Mouse (Mus musculus) embryonic facial prominence, embryonic 14.5 days (tissue): ENCODE measurements around the gene Spp2. TPM values are rescaled to one million over a fixed set of nuclear protein-coding genes. Genes with fewer than 3 reads are reported as not detected.

Experiments used
- ATAC-seq: fragments of 200-750 bp; cut with Nextera tagmentation; 2 replicates; pipeline ENCODE4 v1.8.0; 2017; ENCODE audit warnings: low read depth, moderate number of reproducible peaks, moderate TSS enrichment
- DNase-seq: peaks from one replicate; pipeline ENCODE4 v3.0.0-alpha.2; 2015; ENCODE audit warnings: low spot score
- H3K27ac ChIP-seq: fragments of 300-500 bp; sonication (generic); replicated peaks from 2 replicates; pipeline ENCODE4 v1.5.1; 2014; ENCODE audit warnings: low read depth, mild to moderate bottlenecking, low read length, moderate library complexity
- H3K27me3 ChIP-seq: fragments of 300-500 bp; sonication (generic); replicated peaks from 2 replicates; pipeline ENCODE4 v1.6.1; 2014; ENCODE audit warnings: low read length; ENCODE audit not compliant: control insufficient read depth, insufficient read depth
- H3K36me3 ChIP-seq: fragments of 300-500 bp; sonication (generic); 2 replicates; pipeline ENCODE4 v1.6.1; 2014; ENCODE audit warnings: low read length, mixed read lengths; ENCODE audit not compliant: control insufficient read depth, insufficient read depth
- H3K4me1 ChIP-seq: fragments of 300-500 bp; sonication (generic); 2 replicates; pipeline ENCODE4 v1.6.1; 2014; ENCODE audit warnings: antibody characterized with exemption, low read length; ENCODE audit not compliant: control insufficient read depth, insufficient read depth
- H3K4me2 ChIP-seq: fragments of 300-500 bp; sonication (generic); 2 replicates; pipeline ENCODE4 v1.6.1; 2014; ENCODE audit warnings: low read depth, mild to moderate bottlenecking, low read length, moderate library complexity, mixed read lengths
- H3K4me3 ChIP-seq: fragments of 300-500 bp; sonication (generic); 2 replicates; pipeline ENCODE4 v1.5.1; 2014; ENCODE audit warnings: low read depth, mild to moderate bottlenecking, low read length
- H3K9ac ChIP-seq: fragments of 300-500 bp; sonication (generic); 2 replicates; pipeline ENCODE4 v1.6.1; 2014; ENCODE audit warnings: low read depth, mild to moderate bottlenecking, low read length, moderate library complexity, mixed read lengths
- H3K9me3 ChIP-seq: fragments of 300-500 bp; sonication (generic); 2 replicates; pipeline ENCODE4 v1.6.1; 2016; ENCODE audit warnings: low read length; ENCODE audit not compliant: control insufficient read depth
- WGBS: fragments of 180-500 bp; shearing (Covaris S2); extraction: QIAGEN DNeasy Blood & Tissue Kit; methylation state at CpG from one replicate; pipeline ENCODE4 v1.1.7; 2014; 5-methylcytosine and 5-hydroxymethylcytosine counted together
- polyA plus RNA-seq: library from polyadenylated mRNA; unstranded; fragments of >200 nt; fragmentation: Nextera tagmentation; extraction: Ambion mirVana; gene quantifications from 2 replicates; pipeline ENCODE4 v1.2.1, GENCODE M21; 2014

Spp2 gene
- polyA plus RNA-seq, 1 experiment from 2014 or later: 0.18 TPM

DNA sequence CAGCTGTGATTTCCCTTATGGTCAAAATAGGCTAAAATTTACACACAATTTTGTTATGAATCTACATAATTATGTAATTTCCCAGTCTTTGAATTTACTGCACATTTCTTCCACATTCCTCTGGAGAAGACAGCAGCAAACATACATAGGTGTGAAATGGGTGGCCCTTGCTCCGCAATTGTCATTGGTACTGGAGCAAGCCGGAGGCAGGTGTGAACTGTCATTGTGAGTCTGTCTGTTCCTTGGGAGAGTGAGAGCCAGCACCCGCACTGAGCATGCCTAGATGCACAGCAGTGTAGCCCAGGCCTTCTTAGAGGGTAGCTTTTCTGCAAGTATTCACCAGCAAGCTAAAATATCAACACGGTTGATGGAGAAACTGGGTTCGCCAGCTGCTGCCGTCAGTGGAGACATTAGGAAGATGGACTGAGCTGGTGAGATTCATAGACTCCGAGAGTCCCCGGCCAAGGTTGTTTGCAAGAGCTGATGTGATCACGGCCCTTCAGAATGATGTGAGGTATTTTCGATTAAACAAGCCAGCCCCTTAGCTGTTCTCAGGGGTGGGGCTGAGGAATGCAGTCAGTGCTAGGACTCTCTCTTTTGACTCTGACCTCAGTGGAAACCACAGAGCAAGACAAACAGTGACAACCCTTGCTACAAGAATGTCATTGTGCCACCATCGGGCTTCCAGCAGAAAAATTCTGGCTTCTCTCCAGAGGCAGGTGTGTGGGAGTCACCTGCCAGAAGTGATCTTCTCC, 21.4 kb downstream of the Spp2 start:
- no peaks in the 10 kb centered on the region for H3K9me3 ChIP-seq
- DNase-seq: peak; percentile 41
- no peaks in the 10 kb centered on the region for H3K27me3 ChIP-seq
- no peak overlapping the region for H3K4me2 ChIP-seq
- H3K9ac ChIP-seq: no peak overlapping the region
- no peak overlapping the region for H3K4me3 ChIP-seq
- no peaks in the 10 kb centered on the region for H3K4me1 ChIP-seq
- 68% methylated on average over 11 of the region's 11 CpGs for WGBS
- no peak overlapping the region for H3K27ac ChIP-seq
- ATAC-seq: peak; percentile 48; the same call in 1 of the 2 replicates
- no peaks in the 10 kb centered on the region for H3K36me3 ChIP-seq

DNA sequence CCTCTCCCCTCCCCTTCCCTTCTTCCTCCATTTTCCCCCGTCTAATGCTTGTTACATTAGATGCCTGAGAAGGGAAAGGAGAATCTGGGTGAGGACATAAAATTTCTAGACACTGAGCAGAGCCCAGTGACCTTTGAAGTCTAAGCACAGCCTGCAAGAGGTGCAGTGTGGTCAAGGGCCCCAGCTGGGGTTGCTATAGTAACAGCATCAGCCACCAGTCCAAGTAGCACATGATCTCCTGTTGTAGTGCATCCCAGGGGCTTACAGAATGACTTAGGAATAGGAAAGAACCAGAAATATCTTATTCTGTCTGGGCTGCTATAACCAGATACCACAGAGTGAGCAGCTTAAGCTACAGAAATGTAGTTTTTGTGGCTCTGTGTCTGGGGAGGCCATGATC, 22.7 kb downstream of the Spp2 start:
- no peak for ATAC-seq
- Histone ChIP-seq H3K27me3 (no peaks in the 10 kb centered on the region), H3K9me3 (no peaks in the 10 kb centered on the region), H3K27ac (no peak overlapping the region), H3K9ac (no peak overlapping the region), H3K4me1 (no peaks in the 10 kb centered on the region), H3K36me3 (no peaks in the 10 kb centered on the region), H3K4me2 (no peak overlapping the region), H3K4me3 (no peak overlapping the region)
- no peak for DNase-seq
- 29% methylated on average over 1 of the region's 1 CpGs for WGBS

DNA sequence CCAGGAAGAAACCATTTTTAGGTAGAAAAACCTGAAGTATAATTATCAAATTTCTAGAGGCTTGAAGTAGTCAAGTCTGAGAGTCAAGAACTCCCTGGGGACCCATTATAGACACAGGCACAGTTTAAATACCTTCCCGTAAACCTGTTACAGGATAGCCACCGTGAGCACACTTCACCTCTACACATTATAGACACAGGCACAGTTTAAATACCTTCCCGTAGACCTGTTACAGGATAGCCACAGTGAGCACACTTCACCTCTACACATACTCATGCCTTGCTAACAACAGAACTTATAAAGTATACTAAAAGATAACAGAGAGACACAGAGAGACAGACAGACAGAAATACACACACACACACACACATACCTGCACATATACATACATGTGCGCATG, 24.5 kb downstream of the Spp2 start:
- no peak overlapping the region for H3K9ac ChIP-seq
- no peak overlapping the region for H3K4me2 ChIP-seq
- no peak overlapping the region for H3K27ac ChIP-seq
- 59% methylated on average over 4 of the region's 4 CpGs for WGBS
- no peak for ATAC-seq
- no peaks in the 10 kb centered on the region for H3K36me3 ChIP-seq
- H3K27me3 ChIP-seq: no peaks in the 10 kb centered on the region
- DNase-seq: no peak
- H3K9me3 ChIP-seq: no peaks in the 10 kb centered on the region
- H3K4me3 ChIP-seq: no peak overlapping the region
- no peaks in the 10 kb centered on the region for H3K4me1 ChIP-seq

DNA sequence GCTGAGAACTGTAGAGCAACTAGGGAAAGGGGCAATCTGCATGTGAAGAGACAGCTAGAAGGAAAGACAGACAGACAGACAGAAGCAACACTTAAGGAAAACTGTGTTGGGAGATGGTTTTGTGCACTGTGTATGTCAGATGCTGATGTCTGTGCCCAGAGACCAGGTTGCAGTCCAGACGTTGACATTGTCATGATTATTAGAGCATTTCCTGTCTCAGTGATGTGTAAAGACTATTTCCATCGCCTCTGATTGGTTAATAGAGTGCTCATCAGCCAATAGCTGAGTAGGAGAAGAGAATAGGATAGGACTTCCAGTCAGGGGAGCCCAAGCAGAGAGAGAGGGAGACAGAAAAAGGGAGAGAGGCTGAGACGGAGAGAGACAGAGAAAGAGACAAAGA, 25.8 kb downstream of the Spp2 start:
- WGBS: 48% methylated on average over 3 of the region's 3 CpGs
- H3K36me3 ChIP-seq: no peaks in the 10 kb centered on the region
- no peak for DNase-seq
- no peak overlapping the region for H3K4me3 ChIP-seq
- H3K4me1 ChIP-seq: 0 out of 2 replicates have a peak, but pooled peaks cover 3% of the 10 kb centered on the region
- H3K27ac ChIP-seq: no peak overlapping the region
- no peaks in the 10 kb centered on the region for H3K9me3 ChIP-seq
- no peak overlapping the region for H3K9ac ChIP-seq
- no peak overlapping the region for H3K4me2 ChIP-seq
- ATAC-seq: no peak
- H3K27me3 ChIP-seq: no peaks in the 10 kb centered on the region

DNA sequence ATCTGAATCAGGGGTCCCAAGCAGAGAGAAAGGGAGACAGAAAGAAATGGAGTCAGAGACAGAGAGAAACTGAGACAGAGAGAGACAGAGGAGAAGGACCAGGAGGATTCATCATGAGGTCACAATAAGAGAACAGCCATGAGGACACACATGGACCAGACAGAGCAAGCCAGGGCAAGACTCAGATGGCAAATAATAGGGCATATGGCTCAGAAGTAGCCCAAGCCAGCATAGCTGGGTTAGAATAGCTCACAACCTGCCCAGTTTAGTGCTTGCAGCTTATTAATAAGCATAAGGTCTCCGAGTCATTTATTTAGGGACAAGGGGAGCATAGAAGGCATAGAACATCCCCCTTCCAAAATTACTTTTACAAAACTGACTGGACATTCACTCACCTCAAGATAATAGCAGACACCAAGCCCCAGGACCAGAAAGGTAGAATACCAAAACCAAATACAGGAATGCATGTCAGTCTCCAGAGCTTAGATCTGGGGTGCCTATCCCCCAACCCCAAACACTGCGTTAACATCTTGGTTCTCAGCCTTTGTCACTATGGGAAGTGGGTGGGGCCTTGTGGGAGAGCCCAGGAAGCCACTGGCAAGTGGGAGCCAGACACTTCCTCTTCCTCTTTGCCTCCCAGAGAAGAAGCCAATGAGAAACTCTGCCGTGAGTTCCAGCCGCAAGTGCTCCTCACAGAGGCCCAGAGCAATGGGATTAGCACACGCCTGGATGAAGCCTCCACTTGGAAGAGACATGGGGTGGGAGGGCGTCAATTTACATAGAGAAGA, 26.5 kb downstream of the Spp2 start:
- no peak for DNase-seq
- no peak for ATAC-seq
- no peak overlapping the region for H3K4me3 ChIP-seq
- H3K27me3 ChIP-seq: no peaks in the 10 kb centered on the region
- no peak overlapping the region for H3K27ac ChIP-seq
- H3K4me1 ChIP-seq: 0 out of 2 replicates have a peak, but pooled peaks cover 3% of the 10 kb centered on the region
- no peaks in the 10 kb centered on the region for H3K36me3 ChIP-seq
- H3K4me2 ChIP-seq: no peak overlapping the region
- H3K9me3 ChIP-seq: no peaks in the 10 kb centered on the region
- 79% methylated on average over 6 of the region's 6 CpGs for WGBS
- no peak overlapping the region for H3K9ac ChIP-seq

DNA sequence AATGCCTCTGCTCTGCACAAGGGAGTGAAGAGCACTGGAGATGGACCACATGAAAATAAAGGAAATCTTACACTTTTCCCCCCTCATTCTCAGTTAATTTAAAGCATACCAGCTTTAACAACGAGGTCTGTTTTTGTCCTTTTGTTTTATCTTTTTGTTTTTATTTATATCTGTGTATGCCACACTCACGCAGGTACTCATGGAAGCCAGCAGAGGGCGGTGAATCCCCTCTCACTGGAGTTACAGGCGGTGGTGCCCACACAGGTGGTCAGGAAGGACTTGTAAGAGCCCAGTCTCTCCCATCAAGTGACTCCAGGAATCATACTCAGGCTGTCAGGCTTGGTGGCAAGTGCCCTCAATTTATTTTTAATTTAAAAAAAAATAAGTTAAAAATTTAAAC, 27.3 kb downstream of the Spp2 start:
- no peaks in the 10 kb centered on the region for H3K27me3 ChIP-seq
- 59% methylated on average over 4 of the region's 4 CpGs for WGBS
- no peaks in the 10 kb centered on the region for H3K36me3 ChIP-seq
- no peak overlapping the region for H3K4me3 ChIP-seq
- 0 out of 2 replicates have a peak, but pooled peaks cover 3% of the 10 kb centered on the region for H3K4me1 ChIP-seq
- H3K9ac ChIP-seq: no peak overlapping the region
- DNase-seq (no peak), ATAC-seq (no peak)
- no peak overlapping the region for H3K27ac ChIP-seq
- no peak overlapping the region for H3K4me2 ChIP-seq
- no peaks in the 10 kb centered on the region for H3K9me3 ChIP-seq

DNA sequence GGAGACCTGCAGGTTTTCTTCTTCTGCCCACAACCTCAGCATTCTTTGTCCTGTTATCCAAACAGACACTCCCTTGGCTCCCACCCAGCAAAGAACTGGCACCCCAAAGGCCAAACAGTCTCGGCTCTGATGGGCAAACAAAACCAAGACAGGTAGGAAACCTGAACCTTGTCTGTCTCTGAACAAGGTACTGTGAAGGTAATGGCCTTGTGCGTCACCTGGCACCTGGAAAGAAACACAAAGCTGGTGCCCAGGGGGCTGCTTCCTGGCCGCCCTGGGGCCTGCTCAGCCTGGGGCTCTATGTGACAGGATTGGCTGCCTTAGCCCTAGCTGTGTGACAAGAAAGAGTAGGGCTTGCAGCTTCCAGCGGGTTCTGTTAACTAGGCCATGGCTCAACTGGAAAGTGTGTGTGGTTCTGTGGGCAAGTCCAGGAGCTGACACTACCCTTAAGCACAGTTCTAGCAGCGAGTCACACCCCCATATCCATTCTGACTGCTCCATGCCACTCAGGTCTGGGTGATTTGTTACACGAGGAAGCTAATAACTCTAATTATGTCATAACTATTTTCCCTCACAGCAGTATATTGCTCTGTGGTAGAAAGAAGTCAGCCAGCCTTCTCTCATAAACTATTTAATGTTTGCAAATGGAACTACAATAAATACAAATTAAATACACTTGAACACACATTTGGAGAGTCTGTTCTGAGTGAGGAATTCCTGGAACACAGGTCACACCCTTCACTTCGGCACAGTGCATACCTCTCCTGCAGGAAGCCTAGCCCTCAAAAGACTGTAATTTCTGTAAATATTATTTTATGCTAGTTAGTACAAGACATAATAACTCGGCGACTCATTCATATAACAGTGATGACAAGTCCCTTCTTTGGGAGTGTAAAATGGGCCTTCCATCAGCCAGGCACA, 30.7 kb downstream of the Spp2 start:
- Histone ChIP-seq H3K4me2 (no peak overlapping the region), H3K4me3 (no peak overlapping the region), H3K27ac (0 out of 2 replicates have a peak overlapping the region, but pooled peaks have one; percentile 23), H3K4me1 (0 out of 2 replicates have a peak, but pooled peaks cover 3% of the 10 kb centered on the region), H3K9ac (no peak overlapping the region), H3K27me3 (no peaks in the 10 kb centered on the region), H3K9me3 (no peaks in the 10 kb centered on the region), H3K36me3 (no peaks in the 10 kb centered on the region)
- ATAC-seq: peak; percentile 75
- DNase-seq: peak; percentile 76
- WGBS: 59% methylated on average over 9 of the region's 9 CpGs

DNA sequence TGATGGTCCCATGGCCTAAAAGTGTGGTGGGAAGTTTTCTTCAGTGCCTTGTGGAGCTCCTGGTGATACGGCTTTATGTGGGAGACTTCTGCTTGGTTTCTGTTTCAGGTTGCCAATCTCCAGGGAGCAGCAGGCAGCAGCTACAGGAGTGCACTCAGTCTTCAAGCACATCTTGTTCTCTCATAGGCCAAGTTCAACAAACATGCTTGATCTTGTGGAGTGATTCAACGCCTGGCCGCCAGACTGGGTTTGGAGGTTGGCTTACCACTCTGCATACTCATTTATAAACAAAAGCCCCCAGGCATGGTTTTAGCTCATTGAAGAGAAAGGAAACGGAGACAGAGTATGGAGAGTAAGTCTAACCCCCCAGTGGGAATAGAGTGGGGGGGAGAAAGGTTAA, 36.6 kb downstream of the Spp2 start:
- no peak overlapping the region for H3K4me3 ChIP-seq
- H3K27me3 ChIP-seq: no peaks in the 10 kb centered on the region
- 34% methylated on average over 4 of the region's 4 CpGs for WGBS
- 0 out of 2 replicates have a peak overlapping the region, but pooled peaks have one; percentile 8 for H3K27ac ChIP-seq
- no peaks in the 10 kb centered on the region for H3K9me3 ChIP-seq
- peak; percentile 82 for DNase-seq
- ATAC-seq: peak; percentile 57; the same call in 1 of the 2 replicates
- no peak overlapping the region for H3K4me2 ChIP-seq
- H3K4me1 ChIP-seq: no peaks in the 10 kb centered on the region; the same call in 1 of the 2 replicates
- H3K36me3 ChIP-seq: no peaks in the 10 kb centered on the region
- H3K9ac ChIP-seq: no peak overlapping the region
